Mouse (Mus musculus) central nervous system, embryonic 11.5 days (tissue): ENCODE measurements around the gene Gins2. TPM values are rescaled to one million over a fixed set of nuclear protein-coding genes. Genes with fewer than 3 reads are reported as not detected.

Experiments used
- polyA plus RNA-seq: library from polyadenylated mRNA; depleted of rRNA; stranded (reverse); fragments of >200 nt; gene quantifications from 2 replicates; pipeline ENCODE4 v1.2.3, GENCODE M21; 2012; rRNA removed

Gene Gins2
- 44.7 and 75.9 TPM in 2 replicates for polyA plus RNA-seq

DNA sequence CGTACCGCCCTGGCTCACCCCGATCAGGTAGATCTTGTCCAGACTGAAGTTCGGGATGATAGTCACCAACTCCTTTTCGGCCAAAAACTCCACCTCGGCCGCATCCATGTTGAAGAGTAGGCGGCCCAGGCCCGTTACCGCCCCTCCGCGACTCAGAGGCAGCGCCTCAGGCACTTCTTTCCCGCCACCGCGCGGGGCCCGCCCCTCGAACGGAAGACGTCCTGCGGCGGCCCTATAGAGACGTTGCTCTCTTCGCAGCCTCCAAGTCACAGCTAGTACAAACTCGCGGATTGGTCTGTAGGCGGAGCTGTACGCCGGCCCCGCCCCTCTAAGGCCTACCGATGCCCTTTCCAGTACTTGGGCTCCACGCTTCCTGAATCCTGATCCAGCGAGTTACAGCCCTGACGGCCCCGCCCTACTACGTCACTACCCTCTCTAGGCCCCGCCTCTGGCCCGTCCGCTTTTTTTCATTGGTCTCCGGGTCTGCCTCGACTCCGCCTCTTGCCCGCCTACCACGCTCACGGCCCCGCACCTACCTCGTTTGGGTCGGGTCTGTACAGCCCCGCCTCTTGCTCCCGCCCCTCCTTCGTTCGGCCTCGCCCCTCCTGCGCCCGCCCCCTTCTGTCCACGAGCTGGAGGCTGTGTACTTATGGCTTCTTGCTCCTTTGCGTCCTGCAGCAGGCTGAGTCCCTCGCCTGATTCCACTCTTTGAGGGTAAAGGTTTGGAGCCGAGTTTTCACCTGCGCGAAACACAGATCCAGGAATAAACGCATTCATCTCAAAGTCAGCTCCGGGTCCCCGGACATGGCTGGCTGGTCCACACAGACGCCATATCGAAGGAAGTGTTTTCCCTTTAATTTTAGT is at the start of gene Gins2:
TSS of gene Gins2 (minus strand) at position 397 of the 864 bp plus-strand sequence.

Other genes with a start within 250 kb of the Gins2 start
- gene 1190005I06Rik, start 58.3 kb upstream of the Gins2 start, polyA plus RNA-seq = 2.5 and 2.6 TPM in 2 replicates
- gene Gm27021, start 78.8 kb upstream of the Gins2 start, polyA plus RNA-seq = 0.98 and 1.3 TPM in 2 replicates
- gene Cox4i1, start 78.9 kb upstream of the Gins2 start, polyA plus RNA-seq = 1,012 and 1,246 TPM in 2 replicates
- gene Emc8, start 79.3 kb upstream of the Gins2 start, polyA plus RNA-seq = 111 and 113 TPM in 2 replicates
- 1.9 and 2.5 TPM in 2 replicates for gene Irf8, start 147.1 kb upstream of the Gins2 start, polyA plus RNA-seq